Mouse (Mus musculus) monocyte, adult 2 months (primary cell): Measurements from ENCODE around the gene Vmn1r90.
"Not testable (repeated sequence)": the region's sequence is repeated elsewhere in the genome, so short reads cannot be mapped to it uniquely, and the experiment has no call there.

Source experiments
- DNase-seq, 2 experiments: peaks; one replicate each; pipeline ENCODE4 v3.0.0; 2022; ENCODE audit warnings: low spot score in 2 of 2, low read depth in 1 of 2

The Vmn1r90 gene

DNA sequence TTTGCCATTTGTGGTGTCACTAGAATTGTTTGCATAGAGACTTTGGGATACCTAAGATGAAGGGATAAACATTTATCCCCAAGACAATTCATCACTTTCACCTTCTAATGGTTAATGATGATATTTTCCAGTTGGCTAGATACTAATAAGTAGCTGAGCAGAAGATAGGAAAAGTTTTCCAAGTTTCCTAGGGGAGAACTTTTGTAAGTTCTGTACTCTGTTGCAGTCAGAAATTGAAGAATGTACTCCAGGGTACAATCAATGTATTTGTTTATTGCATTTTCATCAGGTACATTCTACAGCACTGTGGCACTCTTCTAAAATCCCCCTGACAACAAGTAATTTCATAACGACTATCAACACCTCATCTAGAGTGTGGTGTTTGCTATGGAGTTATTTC is at the start of gene Vmn1r90:
Vmn1r90 (minus strand) TSS at position 101 of the 400 bp plus-strand sequence.
- no peak for DNase-seq

DNA sequence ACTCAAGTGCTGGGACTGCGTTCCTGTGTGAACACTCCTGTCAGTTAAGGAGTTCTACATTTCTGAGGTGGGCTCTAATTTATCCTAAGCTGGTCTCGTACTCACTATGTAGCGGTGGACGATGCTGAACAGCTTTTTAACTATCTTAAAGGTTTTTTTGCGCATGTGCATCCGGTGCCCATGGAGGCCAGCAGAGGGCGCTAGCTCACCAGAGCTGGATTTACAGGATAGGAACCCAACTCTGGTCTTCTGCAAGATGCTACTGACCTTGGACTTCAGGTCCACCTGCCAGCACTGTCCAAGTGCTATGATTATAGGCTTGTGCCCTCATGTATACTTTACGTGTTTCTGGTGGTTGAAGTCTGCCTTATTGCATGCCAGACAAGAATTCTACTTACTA is 29.7 kb upstream of the Vmn1r90 start:
- not testable (repeated sequence) for DNase-seq

DNA sequence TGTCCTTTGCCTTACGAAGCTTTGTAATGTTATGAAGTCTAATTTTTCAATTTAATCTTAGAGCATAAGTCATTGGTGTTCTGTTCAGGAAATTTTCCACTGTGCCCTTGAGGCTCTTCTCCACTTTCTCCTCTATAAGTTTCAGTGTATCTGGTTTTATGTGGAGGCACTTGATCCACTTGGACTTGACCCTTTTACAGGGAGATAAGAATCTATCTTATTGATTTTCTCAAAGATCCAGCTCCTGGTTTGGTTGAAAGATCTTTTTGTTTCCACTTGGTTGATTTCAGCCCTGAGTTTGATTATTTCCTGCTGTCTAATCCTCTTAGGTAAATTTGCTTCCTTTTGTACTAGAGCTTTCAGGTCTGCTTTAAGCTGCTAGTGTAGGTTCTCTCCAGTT is 11.0 kb downstream of the Vmn1r90 start:
- no peak for DNase-seq

DNA sequence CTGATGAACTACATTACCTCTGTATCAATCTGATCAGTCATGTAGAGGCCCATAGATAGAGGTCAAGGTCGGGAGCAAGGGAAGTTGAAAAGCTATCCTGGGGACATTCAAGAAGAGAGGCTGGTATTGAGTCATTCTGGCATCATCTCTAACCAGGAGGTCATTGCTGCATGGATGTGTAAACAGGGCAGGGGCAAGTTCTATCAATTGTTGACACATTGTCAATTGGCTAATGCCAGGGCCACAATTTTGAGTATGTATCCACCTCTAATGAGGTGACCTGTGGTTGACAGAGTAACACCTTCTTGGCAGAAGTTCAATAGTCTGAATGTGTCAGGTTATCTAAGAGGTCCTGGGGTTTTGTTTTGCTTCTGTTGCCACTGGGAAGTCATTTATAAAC is 38.0 kb downstream of the Vmn1r90 start:
- no peak for DNase-seq

DNA sequence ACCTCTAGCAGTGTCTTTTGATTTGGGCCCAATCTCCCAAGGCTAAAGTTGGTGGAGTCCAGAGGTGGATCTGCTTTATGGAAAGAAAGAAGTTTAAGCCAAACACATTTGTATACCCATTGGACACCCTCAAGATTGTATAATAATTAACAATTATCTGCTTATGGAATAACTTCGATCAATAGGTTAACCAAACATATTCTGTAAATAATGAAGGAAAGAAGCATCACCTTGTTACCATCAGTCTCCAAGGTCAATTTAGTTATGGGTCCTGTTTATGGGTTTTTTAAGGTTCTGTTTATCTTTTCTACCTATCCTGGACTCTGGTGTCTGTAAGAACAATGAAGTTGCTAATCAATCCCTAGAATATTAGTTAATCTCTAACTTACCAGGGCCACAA is 40.7 kb downstream of the Vmn1r90 start:
- no peak for DNase-seq

DNA sequence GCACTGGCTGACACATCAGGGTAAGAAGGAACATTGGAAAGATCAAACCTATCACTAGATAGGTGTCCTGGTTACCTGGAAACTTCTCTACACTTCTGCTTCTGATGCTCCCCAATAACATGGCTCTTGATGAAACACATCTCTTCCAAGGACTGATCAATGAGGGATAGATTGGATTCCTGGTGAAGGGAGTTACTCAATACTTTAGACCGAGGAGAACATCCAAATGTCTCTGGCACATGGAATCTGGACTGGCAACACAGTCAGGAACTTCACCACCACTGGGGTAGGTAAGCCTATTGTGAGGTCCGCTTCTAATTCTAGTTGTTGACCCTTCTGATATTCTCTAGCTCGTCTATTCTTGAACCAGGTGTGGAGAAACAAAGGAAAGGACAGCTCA is 45.0 kb downstream of the Vmn1r90 start:
- no peak for DNase-seq
